Mouse (Mus musculus) limb, embryonic 11.5 days (tissue): ENCODE measurements around the gene Pdik1l. TPM values are rescaled to one million over a fixed set of nuclear protein-coding genes. Genes with fewer than 3 reads are reported as not detected.

Source experiments
- ATAC-seq: fragments of 200-750 bp; cut with Nextera tagmentation; 2 replicates; pipeline ENCODE4 v1.8.0; 2017; ENCODE audit warnings: low read depth; ENCODE audit not compliant: insufficient number of reproducible peaks, low FRiP score, low TSS enrichment
- DNase-seq: peaks from one replicate; pipeline ENCODE4 v3.0.0-alpha.2; 2015; ENCODE audit warnings: low spot score
- H3K27ac ChIP-seq: fragments of 300-500 bp; sonication (generic); replicated peaks from 2 replicates; pipeline ENCODE4 v1.5.1; 2014; ENCODE audit warnings: low read depth, mild to moderate bottlenecking, low read length
- H3K27me3 ChIP-seq: fragments of 300-500 bp; sonication (generic); 2 replicates; pipeline ENCODE4 v1.6.1; 2014; ENCODE audit warnings: mild to moderate bottlenecking, low read length, mixed read lengths; ENCODE audit not compliant: control insufficient read depth, insufficient read depth
- H3K36me3 ChIP-seq: fragments of 300-500 bp; sonication (generic); 2 replicates; pipeline ENCODE4 v1.6.1; 2014; ENCODE audit warnings: mild to moderate bottlenecking, low read length, moderate library complexity, mixed read lengths; ENCODE audit not compliant: control insufficient read depth, insufficient read depth
- H3K4me1 ChIP-seq: fragments of 300-500 bp; sonication (generic); 2 replicates; pipeline ENCODE4 v1.6.1; 2014; ENCODE audit warnings: low read length, mixed read lengths; ENCODE audit not compliant: control insufficient read depth, insufficient read depth
- H3K4me2 ChIP-seq: fragments of 300-500 bp; sonication (generic); 2 replicates; pipeline ENCODE4 v1.6.1; 2014; ENCODE audit warnings: low read depth, mild to moderate bottlenecking, moderate library complexity; ENCODE audit not compliant: severe bottlenecking
- H3K4me3 ChIP-seq: fragments of 300-500 bp; sonication (generic); 2 replicates; pipeline ENCODE4 v1.5.1; 2014; ENCODE audit warnings: low read depth, low read length
- H3K9ac ChIP-seq: fragments of 300-500 bp; sonication (generic); 2 replicates; pipeline ENCODE4 v1.6.1; 2014; ENCODE audit warnings: mild to moderate bottlenecking, low read length
- H3K9me3 ChIP-seq: fragments of 300-500 bp; sonication (generic); 2 replicates; pipeline ENCODE4 v1.6.1; 2016; ENCODE audit warnings: low read length; ENCODE audit not compliant: control insufficient read depth
- WGBS: fragments of 180-500 bp; shearing (Covaris S2); extraction: QIAGEN DNeasy Blood & Tissue Kit; methylation state at CpG from one replicate; pipeline ENCODE4 v1.1.7; 2014; 5-methylcytosine and 5-hydroxymethylcytosine counted together
- polyA plus RNA-seq: library from polyadenylated mRNA; unstranded; fragments of >200 nt; fragmentation: Nextera tagmentation; extraction: Ambion mirVana; gene quantifications from 2 replicates; pipeline ENCODE4 v1.2.1, GENCODE M21; 2014

The Pdik1l gene
- polyA plus RNA-seq, 1 experiment from 2014 or later = 21.0 TPM

GRCm38 (mm10) chr4:134251241-134252130, 36.2 kb downstream of the Pdik1l start:
- H3K4me1 ChIP-seq = peaks cover 35% of the 10 kb centered on the region
- no peaks in the 10 kb centered on the region for H3K9me3 ChIP-seq
- peak; percentile 77 for DNase-seq
- H3K36me3 ChIP-seq = no peaks in the 10 kb centered on the region
- H3K4me3 ChIP-seq = peak overlapping the region; percentile 50
- peak overlapping the region; percentile 93 for H3K4me2 ChIP-seq
- ATAC-seq = peak; percentile 23; the same call in 1 of the 2 replicates
- under 1% methylated on average over 91 of the region's 91 CpGs for WGBS
- H3K27ac ChIP-seq = 0 out of 2 replicates have a peak overlapping the region, but pooled peaks have one; percentile 21
- H3K9ac ChIP-seq = peak overlapping the region; percentile 70
- peaks cover 52% of the 10 kb centered on the region for H3K27me3 ChIP-seq

- Histone ChIP-seq H3K9me3 (no peaks in the 10 kb centered on the region), H3K9ac (peak overlapping the region; percentile 70; the same call in 1 of the 2 replicates), H3K4me3 (peak overlapping the region; percentile 50), H3K27me3 (peaks cover 52% of the 10 kb centered on the region), H3K36me3 (no peaks in the 10 kb centered on the region), H3K4me2 (peak overlapping the region; percentile 93), H3K27ac (no peak overlapping the region), H3K4me1 (peaks cover 29% of the 10 kb centered on the region)
- DNase-seq = no peak
- WGBS = 18% methylated on average over 10 of the region's 10 CpGs
- no peak for ATAC-seq
These were observed 36.8 kb downstream of the Pdik1l start for GRCm38 (mm10) chr4:134250930-134251240.

DNA sequence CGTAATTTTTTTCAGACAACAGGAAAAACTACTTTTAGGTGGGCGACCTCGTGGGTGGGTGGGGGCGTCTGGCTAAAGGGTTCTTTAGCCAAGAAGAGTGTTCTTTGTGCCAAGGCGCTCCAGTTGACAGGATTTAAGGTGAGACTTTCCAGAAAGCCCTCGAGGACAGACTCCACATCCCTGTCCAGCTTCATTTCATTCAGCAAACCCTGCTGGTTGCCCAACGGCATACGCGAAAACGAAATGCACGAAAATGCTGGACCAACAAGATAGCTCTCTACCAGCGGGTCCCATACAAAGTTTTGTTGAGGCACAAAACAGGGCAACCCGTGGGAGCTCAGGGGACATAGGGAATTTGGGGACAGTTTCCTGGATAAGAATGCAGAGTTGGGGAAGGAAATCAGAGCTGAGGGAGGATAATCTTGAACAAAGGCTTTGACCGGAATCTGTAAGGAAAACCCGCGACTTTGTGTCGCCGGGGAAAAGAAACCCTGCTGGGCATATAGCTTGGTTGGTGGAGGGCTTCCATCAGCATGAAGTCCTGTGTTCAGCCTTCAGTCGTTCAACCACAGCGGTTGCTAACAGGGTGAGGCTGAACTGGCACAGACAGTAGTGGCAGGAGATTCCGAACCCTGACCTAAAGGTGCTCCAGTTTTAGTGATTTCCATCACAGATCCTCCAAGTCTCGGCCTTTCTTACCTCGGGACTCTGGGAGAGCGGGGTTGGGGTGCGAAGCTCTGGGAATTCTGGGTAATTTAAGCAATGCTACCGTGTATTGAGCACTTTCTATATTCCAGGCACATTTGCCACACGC, 37.4 kb downstream of the Pdik1l start:
- H3K27ac ChIP-seq = no peak overlapping the region
- WGBS = 7% methylated on average over 27 of the region's 27 CpGs
- peak overlapping the region; percentile 93 for H3K4me2 ChIP-seq
- peak overlapping the region; percentile 50 for H3K4me3 ChIP-seq
- peak; percentile 58 for DNase-seq
- ATAC-seq = no peak
- H3K9me3 ChIP-seq = no peaks in the 10 kb centered on the region
- peaks cover 28% of the 10 kb centered on the region for H3K4me1 ChIP-seq
- no peaks in the 10 kb centered on the region for H3K36me3 ChIP-seq
- H3K9ac ChIP-seq = 0 out of 2 replicates have a peak overlapping the region, but pooled peaks have one; percentile 34
- peaks cover 52% of the 10 kb centered on the region for H3K27me3 ChIP-seq

DNA sequence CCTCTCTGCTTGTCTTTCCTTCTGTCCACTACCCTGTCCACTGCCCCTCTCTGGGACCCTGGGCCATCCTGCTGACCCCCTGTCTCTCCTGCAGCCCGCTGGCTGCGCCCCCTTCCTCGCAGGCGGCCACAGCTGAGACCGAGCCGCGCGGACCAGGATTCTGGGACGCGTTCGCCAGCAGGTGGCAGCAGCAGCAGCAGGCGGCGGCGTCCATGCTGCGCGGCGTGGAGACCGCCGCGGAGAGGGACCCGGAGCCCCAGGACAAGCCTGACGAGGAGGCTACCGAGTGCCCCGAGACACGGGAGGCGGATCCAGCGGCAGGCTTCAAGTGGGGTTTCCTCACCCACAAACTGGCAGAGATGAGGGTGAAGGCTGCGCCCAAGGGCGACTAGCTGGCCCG, 38.0 kb downstream of the Pdik1l start:
- Histone ChIP-seq H3K36me3 (no peaks in the 10 kb centered on the region), H3K4me2 (peak overlapping the region; percentile 93), H3K27ac (no peak overlapping the region), H3K9ac (0 out of 2 replicates have a peak overlapping the region, but pooled peaks have one; percentile 34), H3K4me1 (peaks cover 30% of the 10 kb centered on the region), H3K9me3 (no peaks in the 10 kb centered on the region), H3K27me3 (peaks cover 50% of the 10 kb centered on the region), H3K4me3 (peak overlapping the region; percentile 22)
- 0 out of 2 replicates have a peak, but pooled peaks have one; percentile 45 for ATAC-seq
- peak; percentile 90 for DNase-seq
- WGBS = 1% methylated on average over 30 of the region's 30 CpGs

GRCm38 (mm10) chr4:134246719-134247258, 40.9 kb downstream of the Pdik1l start, which contains the start of gene Gm30191:
Gene Gm30191, plus strand, starts transcription at chr4:134246935.
- Histone ChIP-seq H3K4me2 (peak within 1 kb of the TSS; percentile 77), H3K27ac (no peak within 1 kb of the TSS), H3K36me3 (no peaks in the 10 kb centered on the region), H3K4me1 (peaks cover 15% of the 10 kb centered on the region), H3K27me3 (peaks cover 32% of the 10 kb centered on the region), H3K4me3 (0 out of 2 replicates have a peak within 1 kb of the TSS, but pooled peaks have one; percentile 70), H3K9me3 (no peaks in the 10 kb centered on the region), H3K9ac (no peak within 1 kb of the TSS)
- DNase-seq = no peak
- no peak for ATAC-seq
- 77% methylated on average over 7 of the region's 7 CpGs for WGBS

GRCm38 (mm10) chr4:134246256-134246655, 41.4 kb downstream of the Pdik1l start:
- H3K36me3 ChIP-seq = no peaks in the 10 kb centered on the region
- no peak overlapping the region for H3K27ac ChIP-seq
- no peak overlapping the region for H3K4me3 ChIP-seq
- H3K4me1 ChIP-seq = peaks cover 11% of the 10 kb centered on the region; the same call in 1 of the 2 replicates
- no peak overlapping the region for H3K4me2 ChIP-seq
- DNase-seq (no peak), ATAC-seq (no peak)
- peaks cover 26% of the 10 kb centered on the region for H3K27me3 ChIP-seq
- WGBS = 41% methylated on average over 4 of the region's 4 CpGs
- H3K9me3 ChIP-seq = no peaks in the 10 kb centered on the region
- no peak overlapping the region for H3K9ac ChIP-seq

DNA sequence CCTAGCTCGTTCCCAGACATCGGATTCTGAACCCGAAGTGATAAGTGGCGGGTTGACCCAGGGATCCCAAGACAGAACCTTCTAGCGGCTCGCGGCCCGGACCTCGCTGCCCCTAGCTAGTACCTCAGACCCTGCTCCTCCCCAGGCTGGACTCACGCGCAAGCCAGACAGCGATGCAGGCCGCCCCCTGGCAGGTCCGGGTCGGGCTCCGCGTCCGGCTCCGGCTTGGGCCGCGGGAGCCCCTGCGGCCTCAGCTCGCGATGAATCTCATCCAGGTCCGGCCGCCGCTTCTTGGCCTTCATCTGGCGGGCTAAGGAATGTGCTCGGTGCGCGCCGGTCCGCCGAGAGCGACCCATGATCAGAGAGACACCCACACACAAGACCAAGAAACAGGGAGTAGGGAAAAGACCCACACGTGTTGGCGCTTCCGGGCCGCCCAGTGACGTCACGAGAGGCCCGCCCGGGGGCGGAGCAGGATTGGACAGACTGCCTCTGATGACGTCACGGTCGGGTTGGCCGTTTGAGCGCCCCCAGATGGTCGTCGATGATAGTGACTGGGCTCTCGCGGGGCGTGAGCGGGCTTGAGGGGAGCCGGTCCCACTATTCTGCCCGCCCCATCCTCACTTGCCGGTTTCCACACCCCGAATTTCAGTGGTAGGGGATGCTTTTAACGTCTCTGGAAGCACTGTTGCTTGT, 42.4 kb downstream of the Pdik1l start, which contains the start of gene Zfp593:
Zfp593 (minus strand) TSS at position 445 of the 696 bp plus-strand sequence.
- H3K36me3 ChIP-seq = no peaks in the 10 kb centered on the region
- H3K4me3 ChIP-seq = peak within 1 kb of the TSS; percentile 70
- peaks cover 6% of the 10 kb centered on the region; the same call in 1 of the 2 replicates for H3K4me1 ChIP-seq
- ATAC-seq (peak; percentile 73), DNase-seq (peak; percentile 99)
- H3K4me2 ChIP-seq = peak within 1 kb of the TSS; percentile 77
- H3K27me3 ChIP-seq = peaks cover 18% of the 10 kb centered on the region
- peak within 1 kb of the TSS; percentile 67 for H3K9ac ChIP-seq
- H3K9me3 ChIP-seq = no peaks in the 10 kb centered on the region
- WGBS = under 1% methylated on average over 60 of the region's 60 CpGs
- H3K27ac ChIP-seq = no peak within 1 kb of the TSS
